Mouse (Mus musculus) thymus, postnatal 4 days (tissue): ENCODE results near the gene Bace2.

Source experiments
- DNase-seq: peaks from one replicate; pipeline ENCODE4 v3.0.0; 2021

The Bace2 gene

GRCm38 (mm10) chr16:97402213-97402785, 45.8 kb downstream of the Bace2 start:
- DNase-seq, result no peak

GRCm38 (mm10) chr16:97405476-97406012, 49.0 kb downstream of the Bace2 start:
- DNase-seq, result no peak

GRCm38 (mm10) chr16:97417896-97418542, 61.5 kb downstream of the Bace2 start:
- peak; percentile 43 for DNase-seq

- no peak for DNase-seq
Measured at GRCm38 (mm10) chr16:97418749-97419453, 62.4 kb downstream of the Bace2 start.

GRCm38 (mm10) chr16:97421671-97422070, 65.1 kb downstream of the Bace2 start:
- no peak for DNase-seq

GRCm38 (mm10) chr16:97423627-97424026, 67.1 kb downstream of the Bace2 start:
- no peak for DNase-seq

GRCm38 (mm10) chr16:97428026-97428425, 71.5 kb downstream of the Bace2 start:
- no peak for DNase-seq

- DNase-seq, result no peak
Measured at GRCm38 (mm10) chr16:97430091-97430490, 73.5 kb downstream of the Bace2 start.

GRCm38 (mm10) chr16:97431328-97431727, 74.8 kb downstream of the Bace2 start:
- DNase-seq, result no peak

- DNase-seq, result no peak
Measured at GRCm38 (mm10) chr16:97434206-97434605, 77.7 kb downstream of the Bace2 start.

- DNase-seq, result no peak
Measured at GRCm38 (mm10) chr16:97437448-97438056, 81.0 kb downstream of the Bace2 start.

- no peak for DNase-seq
Measured at GRCm38 (mm10) chr16:97438191-97438590, 81.6 kb downstream of the Bace2 start.

- no peak for DNase-seq
Measured at GRCm38 (mm10) chr16:97441967-97442366, 85.4 kb downstream of the Bace2 start.

- DNase-seq, result peak; percentile 34
Measured at GRCm38 (mm10) chr16:97443670-97444263, 87.2 kb downstream of the Bace2 start.

- DNase-seq, result no peak
Measured at GRCm38 (mm10) chr16:97447386-97447785, 90.8 kb downstream of the Bace2 start.

GRCm38 (mm10) chr16:97459831-97460230, 103.3 kb downstream of the Bace2 start:
- DNase-seq, result no peak

GRCm38 (mm10) chr16:97461271-97461670, 104.7 kb downstream of the Bace2 start:
- DNase-seq, result no peak

- peak; percentile 18 for DNase-seq
Measured at GRCm38 (mm10) chr16:97462481-97463181, 106.1 kb downstream of the Bace2 start, which contains the start of gene Mx1. TSS of gene Mx1 (minus strand) at chr16:97462907.

- no peak for DNase-seq
Measured at GRCm38 (mm10) chr16:97466182-97466957, 109.8 kb downstream of the Bace2 start.

- no peak for DNase-seq
Measured at GRCm38 (mm10) chr16:97467472-97467871, 110.9 kb downstream of the Bace2 start.

GRCm38 (mm10) chr16:97467993-97468791, 111.7 kb downstream of the Bace2 start:
- DNase-seq, result no peak
